Mouse (Mus musculus) WW6 (cell line): ENCODE data around the gene Tsga8.

Source experiments
- DNase-seq: peaks from one replicate; pipeline ENCODE4 v3.0.0-alpha.2; 2013; ENCODE audit warnings: low read depth, low spot score

The Tsga8 gene

GRCm38 (mm10) chrX:83487598-83487997 lies at the start of gene Tsga8:
Gene Tsga8 (minus strand): TSS chrX:83487924.
- DNase-seq = no peak
